ENCODE assay signal across 8 mouse cellular contexts in genomic region chr1:171032691-171033090, GRCm38 (mm10). TPM values are rescaled to one million over a fixed set of nuclear protein-coding genes. Genes with fewer than 3 reads are reported as not detected.
DNase-seq lines count a peak whose midpoint lies in the region; ATAC-seq and TF ChIP-seq lines count a peak whose summit lies in the region.

No protein-coding gene starts in this region.

- peak overlapping the region; percentile 53 for H3K9ac ChIP-seq in hindbrain, embryonic 16.5 days (ENCODE audit: low read depth, low read length)

- peaks cover 3% of the 10 kb centered on the region; the same call in 1 of the 2 replicates for H3K4me1 ChIP-seq in spleen, adult 2 months (ENCODE audit: control insufficient read depth, insufficient read depth, insufficient read length)
- H3K4me1 ChIP-seq in hindbrain, embryonic 16.5 days (ENCODE audit: control insufficient read depth, insufficient read depth, low read depth, low read length) = peaks cover 4% of the 10 kb centered on the region

- peak overlapping the region; percentile 64 for H3K4me3 ChIP-seq in spleen, adult 2 months (ENCODE audit: extremely low read depth, insufficient read depth, insufficient read length)
- peak overlapping the region; percentile 51 for H3K4me3 ChIP-seq in hindbrain, embryonic 16.5 days (ENCODE audit: low read length)

- TF ChIP-seq POLR2A in spleen, adult 2 months (IDR thresholded peaks at IDR 0.05; ENCODE audit: low read depth, low read length) = no peak

- no peaks in the 10 kb centered on the region for H3K9me3 ChIP-seq in hindbrain, embryonic 16.5 days (ENCODE audit: control insufficient read depth, low read length)

- peak; percentile 39 for DNase-seq in cerebellum, adult 11 months
- no peak for DNase-seq in spleen, adult 2 months (ENCODE audit: low read depth in 1 of 2, low spot score in 2 of 2)
- no peak for DNase-seq in spleen, postnatal 14 days (ENCODE audit: low spot score in 2 of 2)
- peak; percentile 21 for DNase-seq in neural tube, embryonic 10.5 days (ENCODE audit: extremely low spot score, low spot score)
- DNase-seq in right cerebral cortex, postnatal 25 days = no peak

- H3K27me3 ChIP-seq in spleen, adult 2 months (ENCODE audit: control insufficient read depth, insufficient read depth, low read length) = no peaks in the 10 kb centered on the region
- H3K27me3 ChIP-seq in hindbrain, embryonic 16.5 days (replicated peaks; ENCODE audit: control insufficient read depth, insufficient read depth, low read length) = no peaks in the 10 kb centered on the region; the same call in none of the 2 replicates

- H3K27ac ChIP-seq in spleen, adult 2 months (ENCODE audit: insufficient read depth, low read length) = no peak overlapping the region
- H3K27ac ChIP-seq in hindbrain, embryonic 16.5 days (ENCODE audit: low read depth, low read length) = no peak overlapping the region

- H3K4me2 ChIP-seq in hindbrain, embryonic 16.5 days (ENCODE audit: low read length) = peak overlapping the region; percentile 59

- WGBS in spleen, adult 2 months = 18% methylated on average over 10 of the region's 10 CpGs
- 5% methylated on average over 10 of the region's 10 CpGs for WGBS in hindbrain, embryonic 16.5 days

- no peaks in the 10 kb centered on the region for H3K36me3 ChIP-seq in spleen, adult 2 months (ENCODE audit: control insufficient read depth, insufficient read depth, low read length)
- no peaks in the 10 kb centered on the region for H3K36me3 ChIP-seq in hindbrain, embryonic 16.5 days (ENCODE audit: control insufficient read depth, insufficient read depth, low read length)

- ATAC-seq in cerebellum, adult (ENCODE audit: insufficient number of reproducible peaks, low FRiP score, low TSS enrichment) = no peak
- peak; percentile 24; the same call in 1 of the 2 replicates for ATAC-seq in hindbrain, embryonic 16.5 days
- no peak for ATAC-seq in erythroid progenitor cell, adult 5-6 weeks (replicated peaks; ENCODE audit: low FRiP score, poor library complexity, severe bottlenecking)

- TF ChIP-seq CTCF in spleen, adult 2 months (IDR thresholded peaks at IDR 0.05; ENCODE audit: extremely low read depth, insufficient read depth, insufficient read length, insufficient replicate concordance) = no peak

RNA-seq across cellular contexts. Expression of gene Fcgr4, which starts 14.0 kb away (rescaled TPM):
- 7.6 and 11.4 TPM in 2 replicates for polyA plus RNA-seq in spleen, adult 2 months (2012; rRNA removed)
- polyA plus RNA-seq in hindbrain, embryonic 16.5 days (2015; fragmentation: Nextera tagmentation; extraction: Ambion mirVana) = 0.20 and 0.40 TPM in 2 replicates
- 12.2 and 20.2 TPM in 2 replicates for total RNA-seq in erythroid progenitor cell, adult 5-6 weeks (2015; ENCODE audit: low replicate concordance)
- total RNA-seq in erythroid progenitor cell, adult 5-6 weeks (2017; ENCODE audit: low replicate concordance) = 7.3 and 7.6 TPM in 2 replicates

RNA-seq across cellular contexts. Expression of gene Fcgr3, which starts 32.0 kb away (rescaled TPM):
- polyA plus RNA-seq in spleen, adult 2 months (2012; rRNA removed) = 20.6 and 24.5 TPM in 2 replicates
- 9.8 and 11.5 TPM in 2 replicates for polyA plus RNA-seq in hindbrain, embryonic 16.5 days (2015; fragmentation: Nextera tagmentation; extraction: Ambion mirVana)
- 78.6 and 80.1 TPM in 2 replicates for total RNA-seq in erythroid progenitor cell, adult 5-6 weeks (2015; ENCODE audit: low replicate concordance)
- 29.8 and 53.5 TPM in 2 replicates for total RNA-seq in erythroid progenitor cell, adult 5-6 weeks (2017; ENCODE audit: low replicate concordance)

RNA-seq across cellular contexts. Expression of gene Fcgr2b, which starts 56.3 kb away (rescaled TPM):
- polyA plus RNA-seq in spleen, adult 2 months (2012; rRNA removed) = 47.5 and 71.3 TPM in 2 replicates
- polyA plus RNA-seq in hindbrain, embryonic 16.5 days (2015; fragmentation: Nextera tagmentation; extraction: Ambion mirVana) = 1.6 and 2.3 TPM in 2 replicates
- total RNA-seq in erythroid progenitor cell, adult 5-6 weeks (2015; ENCODE audit: low replicate concordance) = 29.2 and 34.8 TPM in 2 replicates
- 5.0 and 32.1 TPM in 2 replicates for total RNA-seq in erythroid progenitor cell, adult 5-6 weeks (2017; ENCODE audit: low replicate concordance)

Comparison
In these comparisons a context has a peak if more than half of its experiments do, and no peak if none do; other contexts are left out.
1. DNase-seq: peak in cerebellum, adult 11 months (single experiment) and neural tube, embryonic 10.5 days (single experiment); none in spleen, adult 2 months (0 of 2), spleen, postnatal 14 days (0 of 2) and right cerebral cortex, postnatal 25 days (single experiment).
2. RNA of gene Fcgr2b, which starts 56.3 kb away (polyA plus RNA-seq): 47.5 to 71.3 TPM in spleen, adult 2 months; 1.6 to 2.3 TPM in hindbrain, embryonic 16.5 days; every median in the first group is over 10 times any median in the second.